Comparison of ENCODE assay signal across 21 mouse cellular contexts in the genomic region with DNA sequence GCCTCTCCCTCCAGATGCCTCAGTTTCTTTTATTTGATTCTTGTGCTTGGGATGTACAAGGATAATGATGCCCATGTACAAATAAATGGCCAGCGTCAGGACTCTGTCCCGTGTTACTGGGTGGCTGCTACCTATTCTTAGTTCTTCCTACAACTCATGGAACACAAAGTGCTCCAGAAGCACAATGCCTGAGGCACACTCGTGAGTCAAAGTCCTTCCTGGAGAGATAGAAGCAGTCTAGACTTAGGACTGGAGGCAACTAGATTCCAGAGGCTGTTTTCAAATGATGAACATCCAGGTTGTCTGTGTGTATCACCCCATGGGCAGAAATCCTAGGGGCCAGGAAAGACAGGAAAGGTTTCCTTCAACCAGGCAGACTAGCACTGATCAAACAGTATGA. TPM values are rescaled to one million over a fixed set of nuclear protein-coding genes. Genes with fewer than 3 reads are reported as not detected.
"Had no signal": no experiment of that assay in that cellular context is flagged by ENCODE, and none has a peak within 500 bp of the region (broad histone marks: within the 10 kb centered on the region; RNA-seq: fewer than 3 reads in every experiment).

No protein-coding gene starts in this region.

- H3K36me3 ChIP-seq: midbrain, embryonic 15.5 days had no signal

- H3K9ac ChIP-seq: lung, embryonic 14.5 days; midbrain, embryonic 13.5 days; midbrain, embryonic 15.5 days; neural tube, embryonic 13.5 days; neural tube, embryonic 15.5 days had no signal

- H3K4me2 ChIP-seq: lung, embryonic 14.5 days; midbrain, embryonic 11.5 days; midbrain, embryonic 13.5 days; midbrain, embryonic 15.5 days; neural tube, embryonic 13.5 days; neural tube, embryonic 15.5 days had no signal

- H3K4me3 ChIP-seq: midbrain, embryonic 13.5 days; midbrain, embryonic 15.5 days; myocyte; neural tube, embryonic 13.5 days; neural tube, embryonic 15.5 days had no signal

- H3K4me1 ChIP-seq: neural tube, embryonic 15.5 days had no signal

- H3K27me3 ChIP-seq: midbrain, embryonic 13.5 days; midbrain, embryonic 15.5 days; neural tube, embryonic 13.5 days; neural tube, embryonic 15.5 days had no signal

- H3K9me3 ChIP-seq: neural tube, embryonic 15.5 days had no signal

- ATAC-seq: midbrain, embryonic 13.5 days; midbrain, embryonic 15.5 days had no signal

- DNase-seq: lung, adult 18-20 months; lung, embryonic 14.5 days; lung, postnatal 10 days; lung, postnatal 4 days; retina, postnatal 1 day; right cerebral cortex, adult 18-20 months; right cerebral cortex, postnatal 25 days; right cerebral cortex, postnatal 4 days; spleen, adult 18-20 months; thymus, adult 18-20 months; thymus, postnatal 14 days; thymus, postnatal 36 days had no signal

- H3K27ac ChIP-seq: midbrain, embryonic 13.5 days; midbrain, embryonic 15.5 days; neural tube, embryonic 13.5 days; neural tube, embryonic 15.5 days had no signal

RNA-seq across cellular contexts. Expression of a gene that starts 59.1 kb away (rescaled TPM):
- total RNA-seq: megakaryocyte-erythroid progenitor cell, adult 5-6 weeks had no signal
- polyA plus RNA-seq: midbrain, embryonic 13.5 days; midbrain, embryonic 15.5 days; myocyte; neural tube, embryonic 11.5 days; neural tube, embryonic 13.5 days; small intestine, adult 2 months had no signal
